Mouse (Mus musculus) intestine, embryonic 16.5 days (tissue): Measurements from ENCODE around the gene Spata17. TPM values are rescaled to one million over a fixed set of nuclear protein-coding genes. Genes with fewer than 3 reads are reported as not detected.

ENCODE experiments used
- ATAC-seq: fragments of 200-750 bp; cut with Nextera tagmentation; 2 replicates; pipeline ENCODE4 v1.8.0; 2017; ENCODE audit warnings: moderate TSS enrichment, moderate library complexity
- H3K27ac ChIP-seq: fragments of 300-500 bp; sonication (generic); 2 replicates; pipeline ENCODE4 v1.5.1; 2014; ENCODE audit warnings: mild to moderate bottlenecking, low read length
- H3K27me3 ChIP-seq: fragments of 300-500 bp; sonication (generic); replicated peaks from 2 replicates; pipeline ENCODE4 v1.6.1; 2014; ENCODE audit warnings: low read length, control low read depth, mixed read lengths; ENCODE audit not compliant: control insufficient read depth, insufficient read depth
- H3K36me3 ChIP-seq: fragments of 300-500 bp; sonication (generic); 2 replicates; pipeline ENCODE4 v1.6.1; 2014; ENCODE audit warnings: low read length, control low read depth; ENCODE audit not compliant: control insufficient read depth, insufficient read depth
- H3K4me1 ChIP-seq: fragments of 300-500 bp; sonication (generic); 2 replicates; pipeline ENCODE4 v1.6.1; 2014; ENCODE audit warnings: low read length, control low read depth, mixed read lengths; ENCODE audit not compliant: control insufficient read depth, insufficient read depth
- H3K4me2 ChIP-seq: fragments of 300-500 bp; sonication (generic); 2 replicates; pipeline ENCODE4 v1.6.1; 2014; ENCODE audit warnings: low read depth, low read length, control low read depth
- H3K4me3 ChIP-seq: fragments of 300-500 bp; sonication (generic); 2 replicates; pipeline ENCODE4 v1.5.1; 2014; ENCODE audit warnings: mild to moderate bottlenecking, low read length
- H3K9ac ChIP-seq: fragments of 300-500 bp; sonication (generic); 2 replicates; pipeline ENCODE4 v1.6.1; 2014; ENCODE audit warnings: low read depth, low read length
- H3K9me3 ChIP-seq: fragments of 300-500 bp; sonication (generic); 2 replicates; pipeline ENCODE4 v1.6.1; 2016; ENCODE audit warnings: low read length, control low read depth; ENCODE audit not compliant: control insufficient read depth
- WGBS: fragments of 180-500 bp; shearing (Covaris S2); extraction: QIAGEN DNeasy Blood & Tissue Kit; methylation state at CpG from one replicate; pipeline ENCODE4 v1.1.7; 2014; 5-methylcytosine and 5-hydroxymethylcytosine counted together
- polyA plus RNA-seq: library from polyadenylated mRNA; unstranded; fragments of >200 nt; fragmentation: Nextera tagmentation; extraction: Ambion mirVana; gene quantifications from 2 replicates; pipeline ENCODE4 v1.2.1, GENCODE M21; 2015

Gene Spata17
- polyA plus RNA-seq, 1 experiment from 2014 or later: 0.91 TPM

GRCm38 (mm10) chr1:187076198-187077042, 138.8 kb downstream of the Spata17 start:
- no peak overlapping the region for H3K4me3 ChIP-seq
- no peaks in the 10 kb centered on the region for H3K27me3 ChIP-seq
- no peaks in the 10 kb centered on the region for H3K36me3 ChIP-seq
- H3K4me1 ChIP-seq: no peaks in the 10 kb centered on the region
- no peak overlapping the region for H3K9ac ChIP-seq
- H3K4me2 ChIP-seq: no peak overlapping the region
- ATAC-seq: no peak
- H3K9me3 ChIP-seq: no peaks in the 10 kb centered on the region
- no peak overlapping the region for H3K27ac ChIP-seq
- WGBS: 75% methylated on average over 3 of the region's 3 CpGs

DNA sequence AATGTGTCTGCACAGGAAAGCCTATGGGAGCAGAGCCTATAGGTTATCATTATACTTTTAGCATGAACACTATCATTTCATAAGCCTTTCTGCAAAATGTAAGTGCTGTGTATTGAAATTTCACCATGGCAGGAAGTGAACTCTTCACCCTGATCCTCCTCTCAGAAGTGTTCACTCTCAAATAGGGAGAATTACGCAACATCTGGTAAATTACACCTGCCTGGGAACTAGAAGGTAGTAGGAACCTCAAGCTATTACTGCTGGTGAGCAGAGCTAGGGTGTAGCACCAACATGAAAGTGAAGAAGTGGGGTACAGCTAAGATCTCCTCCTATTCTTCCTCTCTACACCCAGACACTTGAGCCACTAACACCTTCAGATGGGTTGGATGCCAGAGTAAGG, 155.4 kb downstream of the Spata17 start:
- 74% methylated on average over 1 of the region's 1 CpGs for WGBS
- no peaks in the 10 kb centered on the region for H3K36me3 ChIP-seq
- H3K9ac ChIP-seq: no peak overlapping the region
- peak; percentile 71; the same call in 1 of the 2 replicates for ATAC-seq
- H3K9me3 ChIP-seq: no peaks in the 10 kb centered on the region
- H3K27me3 ChIP-seq: no peaks in the 10 kb centered on the region
- no peak overlapping the region for H3K27ac ChIP-seq
- H3K4me1 ChIP-seq: no peaks in the 10 kb centered on the region
- no peak overlapping the region for H3K4me2 ChIP-seq
- no peak overlapping the region for H3K4me3 ChIP-seq

DNA sequence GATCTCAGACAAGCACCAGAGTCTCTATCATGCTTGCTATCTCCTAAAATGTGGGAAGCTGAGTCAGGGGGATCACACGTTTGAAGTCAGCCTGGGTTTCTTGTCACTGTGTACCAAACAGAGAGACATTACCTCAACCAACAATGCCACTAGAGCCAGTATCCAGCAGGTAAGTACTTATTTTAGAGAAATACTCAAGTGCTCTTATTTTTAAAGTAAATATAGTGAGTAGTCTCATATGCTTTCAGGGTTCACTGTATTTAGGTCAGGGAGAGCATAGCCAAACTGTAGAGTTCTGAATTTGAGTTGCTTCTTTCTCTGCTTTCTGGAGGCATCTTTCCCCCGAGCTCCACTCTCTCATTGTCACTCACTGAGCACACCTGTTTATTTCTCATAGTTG, 160.9 kb downstream of the Spata17 start:
- Histone ChIP-seq H3K4me3 (no peak overlapping the region), H3K4me2 (no peak overlapping the region), H3K27me3 (no peaks in the 10 kb centered on the region), H3K36me3 (no peaks in the 10 kb centered on the region), H3K4me1 (no peaks in the 10 kb centered on the region), H3K27ac (no peak overlapping the region), H3K9ac (no peak overlapping the region), H3K9me3 (no peaks in the 10 kb centered on the region)
- no peak for ATAC-seq
- 72% methylated on average over 2 of the region's 2 CpGs for WGBS

- Histone ChIP-seq H3K4me2 (no peak overlapping the region), H3K4me1 (no peaks in the 10 kb centered on the region), H3K27ac (no peak overlapping the region), H3K4me3 (no peak overlapping the region), H3K9ac (no peak overlapping the region), H3K9me3 (no peaks in the 10 kb centered on the region), H3K36me3 (no peaks in the 10 kb centered on the region), H3K27me3 (no peaks in the 10 kb centered on the region)
- no peak for ATAC-seq
- 60% methylated on average over 3 of the region's 3 CpGs for WGBS
Observed at GRCm38 (mm10) chr1:187053862-187054261, 161.4 kb downstream of the Spata17 start.

DNA sequence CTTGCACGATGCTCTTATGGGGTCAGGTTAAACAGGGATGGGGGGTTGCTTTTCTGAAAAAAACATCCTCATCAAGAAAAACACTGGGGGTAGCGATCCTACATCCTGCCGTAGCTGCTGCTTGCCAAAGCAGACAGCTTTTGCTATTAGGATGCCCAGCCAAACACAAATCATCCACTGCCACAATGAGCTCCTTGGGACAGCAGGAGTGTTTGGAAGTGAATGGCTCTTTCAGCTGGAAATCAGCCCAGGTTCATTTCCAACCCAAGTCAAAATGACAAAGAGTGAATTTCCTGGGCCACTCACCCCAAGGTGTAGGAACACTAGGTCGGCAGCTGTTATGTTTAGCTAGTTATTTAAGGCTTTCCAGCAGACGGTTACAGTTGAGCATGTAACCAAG, 162.7 kb downstream of the Spata17 start:
- Histone ChIP-seq H3K27ac (no peak overlapping the region), H3K9me3 (no peaks in the 10 kb centered on the region), H3K4me2 (no peak overlapping the region), H3K27me3 (no peaks in the 10 kb centered on the region), H3K4me1 (no peaks in the 10 kb centered on the region), H3K36me3 (no peaks in the 10 kb centered on the region), H3K9ac (no peak overlapping the region), H3K4me3 (no peak overlapping the region)
- 50% methylated on average over 5 of the region's 5 CpGs for WGBS
- no peak for ATAC-seq

DNA sequence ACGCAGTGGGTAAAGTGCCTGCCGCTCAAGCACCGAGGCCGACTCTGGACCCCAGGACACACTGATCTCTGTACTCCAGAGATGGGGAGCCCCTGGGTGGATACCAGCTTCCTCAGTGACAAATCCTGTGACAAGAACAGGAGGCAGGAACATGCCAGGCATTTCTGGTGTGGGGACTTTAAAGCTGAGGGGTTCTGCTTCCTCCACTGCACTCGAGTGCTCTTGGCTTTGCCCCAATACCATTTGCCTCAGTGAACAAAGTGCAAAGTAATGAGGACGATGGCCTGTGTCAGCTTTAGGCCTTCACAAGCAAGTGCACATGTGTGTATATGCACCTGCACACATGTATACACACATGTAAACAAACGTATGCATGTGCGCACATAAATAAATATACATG, 164.0 kb downstream of the Spata17 start:
- no peak overlapping the region for H3K9ac ChIP-seq
- no peaks in the 10 kb centered on the region for H3K9me3 ChIP-seq
- H3K36me3 ChIP-seq: no peaks in the 10 kb centered on the region
- WGBS: 87% methylated on average over 8 of the region's 8 CpGs
- no peak overlapping the region for H3K4me3 ChIP-seq
- no peak for ATAC-seq
- H3K4me1 ChIP-seq: no peaks in the 10 kb centered on the region
- no peak overlapping the region for H3K27ac ChIP-seq
- no peaks in the 10 kb centered on the region for H3K27me3 ChIP-seq
- H3K4me2 ChIP-seq: no peak overlapping the region

DNA sequence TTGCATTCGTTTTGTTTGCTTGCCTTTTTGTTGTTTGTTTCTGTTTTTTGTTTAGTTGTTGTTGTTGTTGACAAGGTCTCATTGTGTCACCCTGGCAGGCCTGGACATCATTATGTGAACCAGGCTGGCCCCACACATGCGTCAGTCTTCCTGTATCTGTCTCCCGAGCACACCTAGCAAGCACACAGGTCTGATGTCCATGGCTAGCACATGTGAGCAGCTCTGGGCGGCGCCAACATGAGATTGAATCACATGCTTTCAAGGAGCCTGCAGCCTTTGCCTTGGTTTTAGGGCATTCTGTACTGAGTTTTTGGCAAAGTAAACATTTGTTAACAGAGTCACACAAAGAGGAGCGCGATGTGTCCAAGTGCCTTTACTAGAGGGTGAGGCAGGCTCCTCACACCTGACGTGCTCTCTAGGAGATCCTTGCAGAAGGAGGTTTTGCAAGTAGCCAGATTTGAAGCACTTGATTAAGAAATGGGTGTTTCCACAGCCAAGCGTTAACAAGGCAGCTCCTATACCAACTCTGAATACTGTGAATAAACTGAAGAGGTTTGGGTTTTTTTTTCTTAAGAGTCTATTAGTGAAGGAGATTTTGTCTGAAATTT, 166.5 kb downstream of the Spata17 start:
- Histone ChIP-seq H3K4me2 (no peak overlapping the region), H3K36me3 (no peaks in the 10 kb centered on the region), H3K27ac (no peak overlapping the region), H3K4me1 (no peaks in the 10 kb centered on the region), H3K27me3 (no peaks in the 10 kb centered on the region), H3K9ac (no peak overlapping the region), H3K4me3 (no peak overlapping the region), H3K9me3 (no peaks in the 10 kb centered on the region)
- WGBS: 91% methylated on average over 9 of the region's 9 CpGs
- ATAC-seq: no peak

- Histone ChIP-seq H3K4me1 (no peaks in the 10 kb centered on the region), H3K27ac (no peak overlapping the region), H3K9me3 (no peaks in the 10 kb centered on the region), H3K4me2 (no peak overlapping the region), H3K4me3 (no peak overlapping the region), H3K9ac (no peak overlapping the region), H3K36me3 (no peaks in the 10 kb centered on the region), H3K27me3 (no peaks in the 10 kb centered on the region)
- ATAC-seq: no peak
- 58% methylated on average over 6 of the region's 6 CpGs for WGBS
Observed at GRCm38 (mm10) chr1:187044726-187045125, 170.5 kb downstream of the Spata17 start.

DNA sequence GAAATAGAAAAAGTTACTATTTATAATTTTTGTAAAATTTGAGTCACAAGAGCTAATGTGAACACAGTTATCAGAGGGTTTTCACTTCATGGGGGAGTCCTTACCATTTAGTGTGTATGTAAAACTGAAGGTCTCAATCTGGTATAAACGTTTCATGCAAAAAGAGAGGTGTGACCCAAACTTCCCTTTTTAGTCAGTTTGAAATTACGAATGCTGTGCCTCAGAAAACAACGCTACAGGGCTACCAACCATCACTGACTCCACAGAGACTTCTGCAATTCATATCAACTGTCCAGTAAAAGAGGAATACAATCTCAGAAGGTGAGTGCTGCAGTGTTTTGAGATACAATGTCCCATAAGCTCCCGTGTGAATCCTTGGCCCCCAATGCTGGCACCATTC, 175.5 kb downstream of the Spata17 start:
- WGBS: 77% methylated on average over 4 of the region's 4 CpGs

More for the DNA sequence above, 175.5 kb downstream of the Spata17 start:
- H3K9ac ChIP-seq: no peak overlapping the region
- no peak overlapping the region for H3K4me2 ChIP-seq
- H3K4me3 ChIP-seq: no peak overlapping the region
- no peaks in the 10 kb centered on the region for H3K36me3 ChIP-seq
- H3K9me3 ChIP-seq: no peaks in the 10 kb centered on the region
- H3K27ac ChIP-seq: no peak overlapping the region
- H3K4me1 ChIP-seq: no peaks in the 10 kb centered on the region
- no peak for ATAC-seq
- H3K27me3 ChIP-seq: no peaks in the 10 kb centered on the region
